Comparison of ENCODE assay signal across 26 mouse cellular contexts in the genomic region with DNA sequence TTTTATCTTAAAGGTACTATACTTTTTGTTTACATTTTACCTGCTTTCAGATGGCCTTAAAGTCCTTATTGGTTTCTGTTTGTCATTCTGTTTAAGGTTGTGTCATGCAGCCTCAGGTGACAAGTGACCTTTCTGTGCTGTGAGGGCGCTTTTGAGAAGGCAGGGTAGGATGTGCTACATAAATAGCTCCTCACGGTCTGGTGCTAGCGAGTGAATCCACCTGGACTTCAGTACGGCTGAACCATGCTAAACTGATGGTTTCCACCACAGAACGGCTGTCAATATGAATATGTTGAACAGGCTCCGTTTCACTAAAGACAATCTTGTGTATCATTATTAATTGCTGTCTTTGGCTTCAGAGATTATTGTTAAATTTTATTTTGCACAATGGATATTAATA. TPM values are rescaled to one million over a fixed set of nuclear protein-coding genes. Genes with fewer than 3 reads are reported as not detected.
DNase-seq lines count a peak whose midpoint lies in the region; ATAC-seq lines count a peak whose summit lies in the region.
"Had no signal": no experiment of that assay in that cellular context is flagged by ENCODE, and none has a peak within 500 bp of the region (broad histone marks: within the 10 kb centered on the region; RNA-seq: fewer than 3 reads in every experiment).

No protein-coding gene starts in this region.

- 0 out of 2 replicates have a peak, but pooled peaks cover 3% of the 10 kb centered on the region for H3K4me1 ChIP-seq in lung, embryonic 16.5 days (replicated peaks; ENCODE audit: control insufficient read depth, insufficient read depth, low read length)
- H3K4me1 ChIP-seq: forebrain, embryonic 10.5 days; forebrain, embryonic 13.5 days had no signal

- no peaks in the 10 kb centered on the region for H3K9me3 ChIP-seq in lung, embryonic 16.5 days (ENCODE audit: control insufficient read depth, low read length)
- H3K9me3 ChIP-seq: forebrain, embryonic 10.5 days; forebrain, embryonic 13.5 days; G1E; heart, embryonic 13.5 days had no signal

- WGBS in lung, embryonic 16.5 days = 31% methylated on average over 6 of the region's 6 CpGs

- H3K27ac ChIP-seq in lung, embryonic 16.5 days (ENCODE audit: low read length) = no peak overlapping the region
- H3K27ac ChIP-seq: forebrain, embryonic 10.5 days; forebrain, embryonic 13.5 days; gastrocnemius, adult 2 months; heart, embryonic 13.5 days; hindbrain, embryonic 14.5 days; hindbrain, postnatal 0 days had no signal

- H3K36me3 ChIP-seq in lung, embryonic 16.5 days (ENCODE audit: control insufficient read depth, insufficient read depth, low read length) = peaks cover 17% of the 10 kb centered on the region

- H3K27me3 ChIP-seq in lung, embryonic 16.5 days (ENCODE audit: control insufficient read depth, insufficient read depth, low read depth, low read length) = no peaks in the 10 kb centered on the region
- H3K27me3 ChIP-seq: forebrain, embryonic 13.5 days; heart, embryonic 13.5 days; Patski had no signal

- no peak overlapping the region for H3K4me3 ChIP-seq in lung, embryonic 16.5 days (ENCODE audit: low read length)
- H3K4me3 ChIP-seq: forebrain, embryonic 10.5 days; forebrain, embryonic 13.5 days; gastrocnemius, adult 2 months; heart, embryonic 13.5 days had no signal

- H3K4me2 ChIP-seq in lung, embryonic 16.5 days (ENCODE audit: low read depth, low read length) = no peak overlapping the region
- H3K4me2 ChIP-seq: forebrain, embryonic 13.5 days; heart, embryonic 13.5 days; hindbrain, embryonic 14.5 days had no signal

- H3K9ac ChIP-seq in lung, embryonic 16.5 days (ENCODE audit: low read length) = no peak overlapping the region
- H3K9ac ChIP-seq: forebrain, embryonic 13.5 days; forebrain, postnatal 0 days; heart, embryonic 13.5 days; hindbrain, embryonic 14.5 days had no signal

- peak; percentile 19 for DNase-seq in embryo, embryonic 11 days
- DNase-seq in embryo, embryonic 10 days (ENCODE audit: low spot score) = no peak
- no peak for DNase-seq in lung, postnatal 4 days
- peak; percentile 13 for DNase-seq in retina, embryonic 14.5 days (ENCODE audit: low spot score)
- DNase-seq in retina, postnatal 1 day = no peak
- DNase-seq in layer of hippocampus, postnatal 25 days (ENCODE audit: extremely low spot score in 1 of 2, low spot score in 1 of 2) = no peak
- no peak for DNase-seq in layer of hippocampus, postnatal 14 days (ENCODE audit: low spot score in 2 of 2)
- DNase-seq: adrenal gland, postnatal 10 days; adrenal gland, postnatal 36 days; cerebellum, adult 18-20 months; cerebellum, adult 9-11 months; cerebellum, postnatal 25 days; forebrain, postnatal 0 days; gastrocnemius, adult 2 months; gastrocnemius, postnatal 14 days; heart, adult 18-20 months; heart, postnatal 14 days; heart, postnatal 4 days had no signal

- 0 out of 2 replicates have a peak, but pooled peaks have one; percentile 41 for ATAC-seq in lung, embryonic 16.5 days (ENCODE audit: low read depth)
- ATAC-seq: forebrain, embryonic 13.5 days; forebrain, postnatal 0 days; hindbrain, postnatal 0 days; Patski had no signal

RNA-seq across cellular contexts. Expression of a gene that starts 52.5 kb away (rescaled TPM):
- polyA plus RNA-seq in lung, embryonic 16.5 days (2015; fragmentation: Nextera tagmentation; extraction: Ambion mirVana) = 50.8 and 53.4 TPM in 2 replicates
- 1 to 10 TPM; 6.4 to 8.3 TPM for total RNA-seq in layer of hippocampus, postnatal 25 days (2021)
- total RNA-seq in layer of hippocampus, postnatal 14 days (2021) = 10 to 100 TPM; 10.1 to 11.7 TPM

Comparison
In these comparisons a context has a peak if more than half of its experiments do, and no peak if none do; other contexts are left out.
1. DNase-seq: peak in embryo, embryonic 11 days (single experiment) and retina, embryonic 14.5 days (single experiment); none in embryo, embryonic 10 days (single experiment), lung, postnatal 4 days (0 of 2), retina, postnatal 1 day (single experiment), layer of hippocampus, postnatal 25 days (0 of 2) and layer of hippocampus, postnatal 14 days (0 of 2).